Mouse (Mus musculus) heart, adult 11 months (tissue): Measurements from ENCODE around the gene B3galnt1.

Source experiments
- DNase-seq: peaks from one replicate; pipeline ENCODE4 v3.0.0; 2022

The B3galnt1 gene

GRCm38 (mm10) chr3:69561686-69562085, 37.1 kb downstream of the B3galnt1 start:
- DNase-seq, result peak; percentile 93

- peak; percentile 94 for DNase-seq
Observed at GRCm38 (mm10) chr3:69559975-69560330, 38.8 kb downstream of the B3galnt1 start.

- DNase-seq, result peak; percentile 77
Observed at GRCm38 (mm10) chr3:69559316-69559974, 39.3 kb downstream of the B3galnt1 start.

- DNase-seq, result no peak
Observed at GRCm38 (mm10) chr3:69556092-69556778, 42.5 kb downstream of the B3galnt1 start.

GRCm38 (mm10) chr3:69555511-69555910, 43.2 kb downstream of the B3galnt1 start:
- DNase-seq, result no peak

- DNase-seq, result peak; percentile 79
Observed at GRCm38 (mm10) chr3:69549602-69550001, 49.2 kb downstream of the B3galnt1 start.

- no peak for DNase-seq
Observed at GRCm38 (mm10) chr3:69548704-69549455, 49.9 kb downstream of the B3galnt1 start.

- no peak for DNase-seq
Observed at GRCm38 (mm10) chr3:69545017-69545416, 53.7 kb downstream of the B3galnt1 start.

GRCm38 (mm10) chr3:69543730-69544129, 55.0 kb downstream of the B3galnt1 start:
- DNase-seq, result no peak

GRCm38 (mm10) chr3:69542962-69543361, 55.8 kb downstream of the B3galnt1 start:
- DNase-seq, result no peak

GRCm38 (mm10) chr3:69535941-69536647, 62.7 kb downstream of the B3galnt1 start:
- DNase-seq, result no peak

GRCm38 (mm10) chr3:69535486-69535885, 63.3 kb downstream of the B3galnt1 start:
- DNase-seq, result no peak

- DNase-seq, result no peak
Observed at GRCm38 (mm10) chr3:69532687-69533086, 66.1 kb downstream of the B3galnt1 start.

- DNase-seq, result no peak
Observed at GRCm38 (mm10) chr3:69531511-69531910, 67.2 kb downstream of the B3galnt1 start.

GRCm38 (mm10) chr3:69529576-69529975, 69.2 kb downstream of the B3galnt1 start:
- DNase-seq, result no peak

- DNase-seq, result no peak
Observed at GRCm38 (mm10) chr3:69527384-69527783, 71.4 kb downstream of the B3galnt1 start.

GRCm38 (mm10) chr3:69525072-69525529, 73.7 kb downstream of the B3galnt1 start:
- no peak for DNase-seq

- no peak for DNase-seq
Observed at GRCm38 (mm10) chr3:69524356-69525071, 74.2 kb downstream of the B3galnt1 start.
